Mouse (Mus musculus) neural tube, embryonic 12.5 days (tissue): Measurements from ENCODE around the gene Carmil1. TPM values are rescaled to one million over a fixed set of nuclear protein-coding genes. Genes with fewer than 3 reads are reported as not detected.

Experiments
- ATAC-seq: fragments of 200-750 bp; cut with Nextera tagmentation; 2 replicates; pipeline ENCODE4 v1.8.0; 2017; ENCODE audit warnings: low read depth, mild to moderate bottlenecking, moderate TSS enrichment, moderate library complexity; ENCODE audit not compliant: low FRiP score
- H3K27ac ChIP-seq: fragments of 300-500 bp; sonication (generic); 2 replicates; pipeline ENCODE4 v1.5.1; 2016
- H3K27me3 ChIP-seq: fragments of 300-500 bp; sonication (generic); replicated peaks from 2 replicates; pipeline ENCODE4 v1.6.1; 2016; ENCODE audit warnings: mild to moderate bottlenecking
- H3K36me3 ChIP-seq: fragments of 300-500 bp; sonication (generic); 2 replicates; pipeline ENCODE4 v1.6.1; 2016; ENCODE audit warnings: mild to moderate bottlenecking
- H3K4me1 ChIP-seq: fragments of 300-500 bp; sonication (generic); 2 replicates; pipeline ENCODE4 v1.6.1; 2016
- H3K4me2 ChIP-seq: fragments of 300-500 bp; sonication (generic); replicated peaks from 2 replicates; pipeline ENCODE4 v1.6.1; 2016; ENCODE audit warnings: mild to moderate bottlenecking
- H3K4me3 ChIP-seq: fragments of 300-500 bp; sonication (generic); 2 replicates; pipeline ENCODE4 v1.5.1; 2016
- H3K9ac ChIP-seq: fragments of 300-500 bp; sonication (generic); 2 replicates; pipeline ENCODE4 v1.6.1; 2016; ENCODE audit warnings: mild to moderate bottlenecking
- H3K9me3 ChIP-seq: fragments of 300-500 bp; sonication (generic); 2 replicates; pipeline ENCODE4 v1.6.1; 2016; ENCODE audit warnings: mild to moderate bottlenecking
- whole genome bisulfite sequencing: fragments of 180-500 bp; shearing (Covaris S2); methylation state at CpG from one replicate; pipeline ENCODE4 v1.1.7; 2016; 5-methylcytosine and 5-hydroxymethylcytosine counted together
- polyA plus RNA-seq: library from polyadenylated mRNA; unstranded; fragments of >200 nt; fragmentation: Nextera tagmentation; extraction: Ambion mirVana; gene quantifications from 2 replicates; pipeline ENCODE4 v1.2.1, GENCODE M21; 2016

Carmil1 gene
- polyA plus RNA-seq = 19.5 and 22.1 TPM in 2 replicates

- H3K36me3 ChIP-seq = no peaks in the 10 kb centered on the region
- ATAC-seq = peak; percentile 96
- no peaks in the 10 kb centered on the region for H3K9me3 ChIP-seq
- peak within 1 kb of the TSS; percentile 76 for H3K4me3 ChIP-seq
- H3K4me2 ChIP-seq = peak within 1 kb of the TSS; percentile 96
- under 1% methylated on average over 88 of the region's 96 CpGs for WGBS
- peaks cover 16% of the 10 kb centered on the region for H3K4me1 ChIP-seq
- peak within 1 kb of the TSS; percentile 81 for H3K9ac ChIP-seq
- H3K27me3 ChIP-seq = 0 out of 2 replicates have a peak, but pooled peaks cover 11% of the 10 kb centered on the region
- H3K27ac ChIP-seq = peak within 1 kb of the TSS; percentile 82
Measured at GRCm38 (mm10) chr13:24280439-24281431, at the start of gene Carmil1. Gene Carmil1 (minus strand): TSS chr13:24280795.

- no peak overlapping the region for H3K27ac ChIP-seq
- H3K4me2 ChIP-seq = no peak overlapping the region
- H3K9me3 ChIP-seq = no peaks in the 10 kb centered on the region
- no peak overlapping the region for H3K9ac ChIP-seq
- H3K4me3 ChIP-seq = no peak overlapping the region
- no peaks in the 10 kb centered on the region for H3K36me3 ChIP-seq
- no peaks in the 10 kb centered on the region for H3K27me3 ChIP-seq
- 88% methylated on average over 4 of the region's 4 CpGs for WGBS
- no peaks in the 10 kb centered on the region for H3K4me1 ChIP-seq
- ATAC-seq = no peak
Measured at GRCm38 (mm10) chr13:24330128-24330527, 49.5 kb upstream of the Carmil1 start.

DNA sequence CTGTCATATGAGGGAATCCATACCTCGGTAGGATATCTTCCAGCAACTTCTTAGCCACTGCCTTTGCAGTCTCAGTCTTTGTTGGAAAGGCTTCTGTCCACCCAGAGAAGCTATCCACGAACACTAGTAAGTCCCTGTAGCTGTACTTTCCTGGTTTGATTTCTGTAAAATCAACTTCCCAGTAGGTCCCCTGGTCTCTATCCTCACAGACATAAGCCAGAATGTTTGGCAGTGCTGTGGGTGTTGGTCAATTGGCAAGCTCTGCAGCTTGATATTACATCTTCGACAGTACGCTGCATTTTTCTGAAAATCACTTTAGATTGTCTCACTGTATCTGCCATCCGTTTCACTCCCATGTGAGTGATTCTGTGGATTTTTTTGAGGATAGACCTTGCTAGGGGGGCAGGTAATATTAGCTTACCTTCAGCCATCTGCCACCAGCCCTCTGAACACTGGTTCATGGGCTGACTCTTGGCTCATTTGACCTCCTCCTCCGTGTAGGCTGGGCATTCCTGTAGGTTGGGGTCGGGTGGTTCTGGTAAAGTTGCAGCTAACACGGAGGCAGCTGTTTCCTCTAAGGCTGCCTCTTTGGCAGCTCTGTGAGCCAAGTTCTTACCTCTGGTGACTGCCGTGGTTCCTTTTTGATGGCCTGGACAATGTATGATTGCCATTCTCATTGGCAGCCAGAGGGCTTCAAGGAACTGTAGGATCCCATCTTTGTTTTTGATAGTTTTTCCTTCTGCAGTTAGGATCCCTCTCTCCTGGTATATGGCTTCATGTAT, 47.6 kb upstream of the Carmil1 start:
- Histone ChIP-seq H3K4me1 (no peaks in the 10 kb centered on the region), H3K4me2 (no peak overlapping the region), H3K36me3 (no peaks in the 10 kb centered on the region), H3K9me3 (no peaks in the 10 kb centered on the region), H3K27me3 (no peaks in the 10 kb centered on the region), H3K4me3 (no peak overlapping the region), H3K9ac (no peak overlapping the region), H3K27ac (no peak overlapping the region)
- WGBS = 87% methylated on average over 9 of the region's 9 CpGs
- no peak for ATAC-seq

DNA sequence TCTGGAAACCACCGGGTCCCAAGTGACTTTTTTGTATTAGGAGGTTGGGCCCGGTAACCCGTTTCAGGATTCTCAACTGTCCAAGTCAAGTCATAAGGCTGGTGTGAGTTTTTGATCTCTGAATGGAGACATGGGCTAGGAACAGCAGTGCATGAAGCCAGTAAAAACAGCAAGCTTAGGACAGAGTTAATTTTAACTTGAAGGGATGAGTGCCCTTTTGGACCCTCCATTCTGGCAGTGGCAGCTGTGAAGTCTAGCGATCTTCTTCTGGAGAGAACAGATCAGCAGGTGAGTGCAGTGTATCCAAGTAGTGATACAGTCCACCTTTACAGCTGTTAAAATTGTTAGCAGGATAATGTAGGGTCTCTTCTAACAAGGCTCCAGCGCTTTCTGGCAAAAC, 46.6 kb upstream of the Carmil1 start, which contains the start of gene Cmah:
Cmah (plus strand) TSS at position 204 of the 400 bp plus-strand sequence.
- Histone ChIP-seq H3K4me2 (no peak within 1 kb of the TSS), H3K9ac (no peak within 1 kb of the TSS), H3K9me3 (no peaks in the 10 kb centered on the region), H3K4me1 (no peaks in the 10 kb centered on the region), H3K4me3 (no peak within 1 kb of the TSS), H3K36me3 (no peaks in the 10 kb centered on the region), H3K27ac (no peak within 1 kb of the TSS), H3K27me3 (no peaks in the 10 kb centered on the region)
- 86% methylated on average over 5 of the region's 5 CpGs for WGBS
- no peak for ATAC-seq

DNA sequence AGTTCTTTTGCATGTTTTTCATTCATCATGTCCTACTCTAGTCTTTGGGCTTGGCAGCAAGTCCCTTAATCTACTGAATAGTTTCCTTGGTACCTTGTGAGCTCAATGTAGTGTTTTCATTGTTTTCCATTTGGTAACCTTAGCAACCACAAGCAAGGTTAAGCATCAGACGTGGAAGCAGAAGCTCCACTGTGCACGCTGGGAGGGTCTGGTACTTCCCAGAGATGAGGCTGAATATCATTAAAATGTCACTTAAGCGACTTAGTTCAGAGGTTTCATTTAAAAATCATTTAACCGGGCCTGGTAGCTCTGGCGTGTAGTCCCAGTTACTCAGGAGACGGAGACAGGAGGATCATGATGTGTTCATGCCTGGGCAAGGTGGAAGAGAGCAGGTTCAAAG, 40.7 kb upstream of the Carmil1 start:
- Histone ChIP-seq H3K4me2 (no peak overlapping the region), H3K4me3 (no peak overlapping the region), H3K27ac (no peak overlapping the region), H3K36me3 (no peaks in the 10 kb centered on the region), H3K9ac (no peak overlapping the region), H3K27me3 (no peaks in the 10 kb centered on the region), H3K9me3 (no peaks in the 10 kb centered on the region), H3K4me1 (no peaks in the 10 kb centered on the region)
- ATAC-seq = no peak
- WGBS = 69% methylated on average over 6 of the region's 6 CpGs

- H3K9me3 ChIP-seq = no peaks in the 10 kb centered on the region
- H3K27me3 ChIP-seq = no peaks in the 10 kb centered on the region
- no peak overlapping the region for H3K4me3 ChIP-seq
- whole genome bisulfite sequencing = 38% methylated on average over 4 of the region's 4 CpGs
- H3K9ac ChIP-seq = no peak overlapping the region
- H3K4me1 ChIP-seq = no peaks in the 10 kb centered on the region
- no peak overlapping the region for H3K27ac ChIP-seq
- H3K36me3 ChIP-seq = no peaks in the 10 kb centered on the region
- no peak overlapping the region for H3K4me2 ChIP-seq
- ATAC-seq = no peak
Measured at GRCm38 (mm10) chr13:24318618-24319017, 38.0 kb upstream of the Carmil1 start.

DNA sequence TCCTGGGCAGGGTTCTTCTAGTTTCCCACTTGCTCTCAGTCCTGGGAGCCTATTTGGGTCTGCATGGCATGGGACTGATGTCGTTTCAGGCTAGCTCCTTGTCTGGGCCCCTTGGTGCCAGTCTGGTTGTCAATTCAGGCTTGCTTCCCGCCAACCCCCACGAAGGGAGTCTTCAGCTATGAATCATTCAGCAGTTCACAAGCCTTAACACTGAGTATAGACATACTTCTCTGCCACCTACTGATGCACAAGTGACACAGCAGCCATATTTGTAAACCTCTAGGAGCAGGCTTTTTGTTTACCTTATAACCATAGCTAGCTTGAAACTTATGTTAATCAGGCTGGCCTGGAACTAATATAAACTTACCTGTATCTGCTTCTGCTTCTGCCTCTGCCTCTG, 36.0 kb upstream of the Carmil1 start:
- Histone ChIP-seq H3K4me1 (no peaks in the 10 kb centered on the region), H3K27me3 (no peaks in the 10 kb centered on the region), H3K27ac (no peak overlapping the region), H3K9me3 (no peaks in the 10 kb centered on the region), H3K4me2 (no peak overlapping the region), H3K36me3 (no peaks in the 10 kb centered on the region), H3K9ac (no peak overlapping the region), H3K4me3 (no peak overlapping the region)
- 71% methylated on average over 3 of the region's 3 CpGs for WGBS
- no peak for ATAC-seq

- Histone ChIP-seq H3K27me3 (no peaks in the 10 kb centered on the region), H3K27ac (no peak overlapping the region), H3K9me3 (no peaks in the 10 kb centered on the region), H3K4me2 (no peak overlapping the region), H3K9ac (no peak overlapping the region), H3K36me3 (no peaks in the 10 kb centered on the region), H3K4me1 (no peaks in the 10 kb centered on the region), H3K4me3 (no peak overlapping the region)
- 89% methylated on average over 8 of the region's 8 CpGs for WGBS
- no peak for ATAC-seq
Measured at GRCm38 (mm10) chr13:24311011-24311940, 30.7 kb upstream of the Carmil1 start.

- Histone ChIP-seq H3K27me3 (no peaks in the 10 kb centered on the region), H3K36me3 (no peaks in the 10 kb centered on the region), H3K4me2 (no peak overlapping the region), H3K4me1 (no peaks in the 10 kb centered on the region), H3K4me3 (no peak overlapping the region), H3K27ac (no peak overlapping the region), H3K9ac (no peak overlapping the region), H3K9me3 (no peaks in the 10 kb centered on the region)
- WGBS = 53% methylated on average over 4 of the region's 4 CpGs
- no peak for ATAC-seq
Measured at GRCm38 (mm10) chr13:24306248-24306647, 25.7 kb upstream of the Carmil1 start.

GRCm38 (mm10) chr13:24305486-24305885, 24.9 kb upstream of the Carmil1 start:
- no peak overlapping the region for H3K4me3 ChIP-seq
- no peaks in the 10 kb centered on the region for H3K27me3 ChIP-seq
- H3K9ac ChIP-seq = no peak overlapping the region
- no peak overlapping the region for H3K27ac ChIP-seq
- no peaks in the 10 kb centered on the region for H3K9me3 ChIP-seq
- ATAC-seq = no peak
- WGBS = 69% methylated on average over 4 of the region's 4 CpGs
- no peak overlapping the region for H3K4me2 ChIP-seq
- H3K36me3 ChIP-seq = no peaks in the 10 kb centered on the region
- no peaks in the 10 kb centered on the region for H3K4me1 ChIP-seq

GRCm38 (mm10) chr13:24297252-24297651, 16.7 kb upstream of the Carmil1 start:
- Histone ChIP-seq H3K4me1 (no peaks in the 10 kb centered on the region), H3K36me3 (no peaks in the 10 kb centered on the region), H3K27ac (no peak overlapping the region), H3K9me3 (no peaks in the 10 kb centered on the region), H3K4me3 (no peak overlapping the region), H3K27me3 (no peaks in the 10 kb centered on the region), H3K4me2 (no peak overlapping the region), H3K9ac (no peak overlapping the region)
- no peak for ATAC-seq
- WGBS = 18% methylated on average over 4 of the region's 4 CpGs
